ENCODE assay signal across 8 mouse cellular contexts in genomic region chr2:37442611-37443591, GRCm38 (mm10). TPM values are rescaled to one million over a fixed set of nuclear protein-coding genes. Genes with fewer than 3 reads are reported as not detected.
DNase-seq lines count a peak whose midpoint lies in the region; ATAC-seq and TF ChIP-seq lines count a peak whose summit lies in the region.

Gene Zbtb26 (minus strand): TSS chr2:37443135.
Gene Zbtb6 (minus strand): TSS chr2:37443171.
Gene Rabgap1 (plus strand): TSS chr2:37443279.

- TF ChIP-seq POLR2A in olfactory bulb, adult 2 months (IDR thresholded peaks at IDR 0.05; ENCODE audit: insufficient read depth, low read depth, low read length): peak; percentile 48; the same call in 1 of the 2 replicates

- no peak for TF ChIP-seq CTCF in olfactory bulb, adult 2 months (IDR thresholded peaks at IDR 0.05; ENCODE audit: insufficient read depth, low read depth, low read length)

- H3K4me3 ChIP-seq in lung, embryonic 15.5 days: peak within 1 kb of the TSS; percentile 81
- H3K4me3 ChIP-seq in olfactory bulb, adult 2 months (ENCODE audit: insufficient read depth, low read depth, low read length): peak within 1 kb of the TSS; percentile 96

- no peaks in the 10 kb centered on the region for H3K9me3 ChIP-seq in lung, embryonic 15.5 days

- peak; percentile 99 for DNase-seq in MN1 (ENCODE audit: low spot score)
- peak; percentile 94 for DNase-seq in cerebellum, adult 8-10 months
- DNase-seq in forelimb bud, embryonic 11.5 days (ENCODE audit: low read depth, low spot score): peak; percentile 97
- DNase-seq in layer of hippocampus, adult 9-10 months (ENCODE audit: low spot score): peak; percentile 80
- DNase-seq in thymus, adult 18-20 months: peak; percentile 85 to 90

- no peaks in the 10 kb centered on the region for H3K27me3 ChIP-seq in lung, embryonic 15.5 days

- peak; percentile 100 for ATAC-seq in hematopoietic stem cell, adult 5-6 weeks (replicated peaks in 1 of 2; ENCODE audit: insufficient read depth in 1 of 2, low FRiP score in 2 of 2, low TSS enrichment in 1 of 2, low read depth in 1 of 2, poor library complexity in 2 of 2, severe bottlenecking in 2 of 2)
- peak; percentile 100 for ATAC-seq in lung, embryonic 15.5 days (ENCODE audit: borderline replicate concordance, extremely low read depth, low FRiP score, low TSS enrichment)

- peaks cover 16% of the 10 kb centered on the region; the same call in 1 of the 2 replicates for H3K4me1 ChIP-seq in lung, embryonic 15.5 days
- H3K4me1 ChIP-seq in olfactory bulb, adult 2 months (ENCODE audit: control insufficient read depth, insufficient read depth, low read length): no peaks in the 10 kb centered on the region

- peak within 1 kb of the TSS; percentile 90 for H3K9ac ChIP-seq in lung, embryonic 15.5 days

- under 1% methylated on average over 51 of the region's 51 CpGs for WGBS in lung, embryonic 15.5 days
- under 1% methylated on average over 51 of the region's 51 CpGs for WGBS in olfactory bulb, adult 2 months

- peak within 1 kb of the TSS; percentile 86 for H3K27ac ChIP-seq in lung, embryonic 15.5 days
- peak within 1 kb of the TSS; percentile 48 for H3K27ac ChIP-seq in olfactory bulb, adult 2 months (ENCODE audit: insufficient read depth, low read depth, low read length)

- H3K4me2 ChIP-seq in lung, embryonic 15.5 days: peak within 1 kb of the TSS; percentile 65

- H3K36me3 ChIP-seq in lung, embryonic 15.5 days: no peaks in the 10 kb centered on the region

RNA-seq across cellular contexts. Expression of gene Zbtb26, which starts in this region (rescaled TPM):
- 14.3 and 14.8 TPM in 2 replicates for total RNA-seq in hematopoietic stem cell, adult 5-6 weeks (2017)
- 6.8 TPM in 2 replicates for polyA plus RNA-seq in lung, embryonic 15.5 days (2015; fragmentation: Nextera tagmentation; extraction: Ambion mirVana)
- polyA plus RNA-seq in olfactory bulb, adult 2 months (2012; ENCODE audit: insufficient read depth, insufficient read length, low replicate concordance, missing spikeins): not detected in 2 replicates

RNA-seq across cellular contexts. Expression of gene Zbtb6, which starts in this region (rescaled TPM):
- total RNA-seq in hematopoietic stem cell, adult 5-6 weeks (2017): 27.0 and 28.9 TPM in 2 replicates
- 6.0 and 6.6 TPM in 2 replicates for polyA plus RNA-seq in lung, embryonic 15.5 days (2015; fragmentation: Nextera tagmentation; extraction: Ambion mirVana)
- not detected in 2 replicates for polyA plus RNA-seq in olfactory bulb, adult 2 months (2012; ENCODE audit: insufficient read depth, insufficient read length, low replicate concordance, missing spikeins)

RNA-seq across cellular contexts. Expression of gene Rabgap1, which starts in this region (rescaled TPM):
- total RNA-seq in hematopoietic stem cell, adult 5-6 weeks (2017): 58.7 and 83.3 TPM in 2 replicates
- 38.2 and 42.9 TPM in 2 replicates for polyA plus RNA-seq in lung, embryonic 15.5 days (2015; fragmentation: Nextera tagmentation; extraction: Ambion mirVana)
- polyA plus RNA-seq in olfactory bulb, adult 2 months (2012; ENCODE audit: insufficient read depth, insufficient read length, low replicate concordance, missing spikeins): not detected in 2 replicates

Comparison
In these comparisons a context has a peak if more than half of its experiments do, and no peak if none do; other contexts are left out.
1. Peak in every context shown above with its lines: DNase-seq, ATAC-seq, H3K4me3 ChIP-seq and H3K27ac ChIP-seq.
2. RNA of gene Rabgap1 (polyA plus RNA-seq): 38.2 to 42.9 TPM in lung, embryonic 15.5 days; not detected in olfactory bulb, adult 2 months; every median in the first group is over 10 times any median in the second.